8 mouse cellular contexts compared by ENCODE assay signal in genomic region chr2:121806171-121806943, GRCm38 (mm10). TPM values are rescaled to one million over a fixed set of nuclear protein-coding genes. Genes with fewer than 3 reads are reported as not detected.
DNase-seq lines count a peak whose midpoint lies in the region; ATAC-seq and TF ChIP-seq lines count a peak whose summit lies in the region.

No protein-coding gene starts in this region.

- peak overlapping the region; percentile 59 for H3K27ac ChIP-seq in ES-E14 (ENCODE audit: insufficient read depth, low read depth, low read length, poor library complexity, severe bottlenecking)
- H3K27ac ChIP-seq in midbrain, embryonic 12.5 days (replicated peaks) = peak overlapping the region; percentile 93

- H3K27me3 ChIP-seq in midbrain, embryonic 12.5 days = peaks cover 16% of the 10 kb centered on the region

- ATAC-seq in midbrain, embryonic 12.5 days (ENCODE audit: low FRiP score, low read depth) = peak; percentile 81

- H3K4me3 ChIP-seq in ES-E14 (ENCODE audit: insufficient read depth in 1 of 2, low read depth in 1 of 2, low read length in 2 of 2, poor library complexity in 1 of 2, severe bottlenecking in 1 of 2) = peak overlapping the region; percentile 96 to 99
- H3K4me3 ChIP-seq in midbrain, embryonic 12.5 days = peak overlapping the region; percentile 81

- peak overlapping the region; percentile 79 for H3K4me2 ChIP-seq in midbrain, embryonic 12.5 days (replicated peaks)

- H3K36me3 ChIP-seq in ES-E14 (ENCODE audit: control insufficient read depth, insufficient read depth, low read length, poor library complexity, severe bottlenecking) = no peaks in the 10 kb centered on the region
- no peaks in the 10 kb centered on the region for H3K36me3 ChIP-seq in midbrain, embryonic 12.5 days

- H3K4me1 ChIP-seq in ES-E14 (ENCODE audit: control insufficient read depth in 2 of 2, insufficient read depth in 2 of 2, low read length in 2 of 2, poor library complexity in 1 of 2) = peaks cover 0 to 2% of the 10 kb centered on the region in 2 experiments; a peak in 1 of 4 replicates
- peaks cover 23% of the 10 kb centered on the region for H3K4me1 ChIP-seq in midbrain, embryonic 12.5 days

- no peaks in the 10 kb centered on the region for H3K9me3 ChIP-seq in ES-E14 (ENCODE audit: control insufficient read depth, insufficient read depth, low read depth, low read length)
- H3K9me3 ChIP-seq in midbrain, embryonic 12.5 days = no peaks in the 10 kb centered on the region

- peak overlapping the region; percentile 92 for H3K9ac ChIP-seq in ES-E14 (ENCODE audit: insufficient read depth, low read depth, low read length, poor library complexity, severe bottlenecking)
- H3K9ac ChIP-seq in midbrain, embryonic 12.5 days (replicated peaks) = peak overlapping the region; percentile 88

- under 1% methylated on average over 62 of the region's 90 CpGs for WGBS in midbrain, embryonic 12.5 days

- in situ Hi-C loops in ES-E14 (cut with MboI; ENCODE audit: low sequenced_read_pairs in 2 of 2, unreplicated experiment in 2 of 2) = loop anchor here in 1 of 2 experiments (25.0 kb wide), 1 partner anchor 244 kb away; no protein-coding TSS in a partner anchor

- DNase-seq in gastrocnemius, postnatal 10 days = peak; percentile 16
- no peak for DNase-seq in gastrocnemius, adult 8-10 months (ENCODE audit: low spot score in 2 of 2)
- DNase-seq in ES-E14 (ENCODE audit: low read depth, low spot score) = peak; percentile 22
- peak; percentile 61 for DNase-seq in cerebellum, adult 9-11 months
- DNase-seq in frontal cortex, postnatal 36 days (ENCODE audit: low spot score in 2 of 2) = peak; percentile 44 to 51
- peak; percentile 17 to 38 for DNase-seq in layer of hippocampus, postnatal 25 days (ENCODE audit: extremely low spot score in 1 of 2, low spot score in 1 of 2)
- peak; percentile 55 for DNase-seq in testis, postnatal 14 days (ENCODE audit: low spot score)

TF ChIP-seq in ES-E14, 5 proteins besides CTCF, POLR2A, EP300 and RAD21:
- TF ChIP-seq MAFK (IDR thresholded peaks at IDR 0.05; ENCODE audit: insufficient read depth, low read depth, low read length) (no peak), ZNF384 (IDR thresholded peaks at IDR 0.05; ENCODE audit: low read depth, low read length) (no peak), HCFC1 (IDR thresholded peaks at IDR 0.05; ENCODE audit: borderline replicate concordance, insufficient read depth, low read length) (peak; percentile 66; the same call in 1 of the 2 replicates)

RNA-seq across cellular contexts. Expression of gene Frmd5, which starts 0.5 kb away (rescaled TPM):
- total RNA-seq in gastrocnemius, postnatal 10 days (2021) = under 1 TPM; 0.78 to 0.95 TPM
- under 1 TPM in 3 of 4 experiments, not detected in 1; 0.25 to 0.48 (median 0.27) TPM for total RNA-seq in gastrocnemius, adult 8-10 months (2022)
- total RNA-seq in ES-E14 (2012; rRNA removed) = 4.8 and 8.9 TPM in 2 replicates
- 10 to 100 TPM; 30.1 to 37.0 TPM for total RNA-seq in layer of hippocampus, postnatal 25 days (2021)
- 22.0 and 26.7 TPM in 2 replicates for polyA plus RNA-seq in midbrain, embryonic 12.5 days (2016; fragmentation: Nextera tagmentation; extraction: Ambion mirVana)

Comparison
In these comparisons a context has a peak if more than half of its experiments do, and no peak if none do; other contexts are left out.
1. DNase-seq: peak in gastrocnemius, postnatal 10 days (single experiment), ES-E14 (single experiment), cerebellum, adult 9-11 months (single experiment), frontal cortex, postnatal 36 days (2 of 2), layer of hippocampus, postnatal 25 days (2 of 2) and testis, postnatal 14 days (single experiment); none in gastrocnemius, adult 8-10 months (0 of 2).